Mouse (Mus musculus): Measurements from ENCODE around the gene Tmem88b.

Gene Tmem88b

GRCm38 (mm10) chr4:155785819-155786218, at the start of gene Tmem88b:
Gene Tmem88b, minus strand, starts transcription at chr4:155785874.
- no peak for DNase-seq (ENCODE audit: extremely low spot score)

GRCm38 (mm10) chr4:155833836-155834235, 48.2 kb upstream of the Tmem88b start:
- peak; percentile 71 for DNase-seq (ENCODE audit: extremely low spot score)

GRCm38 (mm10) chr4:155833234-155833633, 47.6 kb upstream of the Tmem88b start:
- DNase-seq (ENCODE audit: extremely low spot score), result no peak

GRCm38 (mm10) chr4:155832321-155832720, 46.6 kb upstream of the Tmem88b start:
- no peak for DNase-seq (ENCODE audit: extremely low spot score)

GRCm38 (mm10) chr4:155831831-155832230, 46.2 kb upstream of the Tmem88b start:
- DNase-seq (ENCODE audit: extremely low spot score), result no peak

GRCm38 (mm10) chr4:155831205-155831766, 45.6 kb upstream of the Tmem88b start, which contains the start of gene Aurkaip1:
Gene Aurkaip1, plus strand, starts transcription at chr4:155831272.
- DNase-seq (ENCODE audit: extremely low spot score), result peak; percentile 97

- DNase-seq (ENCODE audit: extremely low spot score), result no peak
These were observed 44.9 kb upstream of the Tmem88b start for GRCm38 (mm10) chr4:155830596-155830995.

- DNase-seq (ENCODE audit: extremely low spot score), result no peak
These were observed 44.2 kb upstream of the Tmem88b start for GRCm38 (mm10) chr4:155829866-155830265.

- no peak for DNase-seq (ENCODE audit: extremely low spot score)
These were observed 37.8 kb upstream of the Tmem88b start for GRCm38 (mm10) chr4:155823443-155823842.

- no peak for DNase-seq (ENCODE audit: extremely low spot score)
These were observed 35.4 kb upstream of the Tmem88b start for GRCm38 (mm10) chr4:155821025-155821424.

GRCm38 (mm10) chr4:155817533-155817932, 31.9 kb upstream of the Tmem88b start:
- no peak for DNase-seq (ENCODE audit: extremely low spot score)

GRCm38 (mm10) chr4:155812665-155813181, 27.0 kb upstream of the Tmem88b start:
- DNase-seq (ENCODE audit: extremely low spot score), result peak; percentile 41

GRCm38 (mm10) chr4:155811929-155812664, 26.4 kb upstream of the Tmem88b start, which contains the start of gene Ccnl2:
Gene Ccnl2, plus strand, starts transcription at chr4:155812489.
- peak; percentile 96 for DNase-seq (ENCODE audit: extremely low spot score)

GRCm38 (mm10) chr4:155807841-155808240, 22.2 kb upstream of the Tmem88b start:
- no peak for DNase-seq (ENCODE audit: extremely low spot score)

- DNase-seq (ENCODE audit: extremely low spot score), result peak; percentile 96
These were observed 17.8 kb upstream of the Tmem88b start for GRCm38 (mm10) chr4:155803340-155804041.

- peak; percentile 48 for DNase-seq (ENCODE audit: extremely low spot score)
These were observed 17.2 kb upstream of the Tmem88b start, which contains the start of gene Mrpl20 for GRCm38 (mm10) chr4:155802741-155803339. Gene Mrpl20, plus strand, starts transcription at chr4:155802878.

GRCm38 (mm10) chr4:155802075-155802474, 16.4 kb upstream of the Tmem88b start:
- no peak for DNase-seq (ENCODE audit: extremely low spot score)

- no peak for DNase-seq (ENCODE audit: extremely low spot score)
These were observed 8.1 kb upstream of the Tmem88b start for GRCm38 (mm10) chr4:155793730-155794129.

GRCm38 (mm10) chr4:155791240-155791933, 5.7 kb upstream of the Tmem88b start:
- no peak for DNase-seq (ENCODE audit: extremely low spot score)

GRCm38 (mm10) chr4:155790650-155791161, 5.0 kb upstream of the Tmem88b start:
- no peak for DNase-seq (ENCODE audit: extremely low spot score)

- DNase-seq (ENCODE audit: extremely low spot score), result no peak
These were observed 4.4 kb upstream of the Tmem88b start, which contains the start of gene Ankrd65 for GRCm38 (mm10) chr4:155790021-155790489. Gene Ankrd65, plus strand, starts transcription at chr4:155790439.
